Mouse (Mus musculus) cerebellum, adult 2 months (tissue): ENCODE measurements around the gene Alg14.

Experiments
- CTCF ChIP-seq: fragments of 200-500 bp; IDR thresholded peaks from 2 replicates; pipeline ENCODE4 v1.5.1; 2011; ENCODE audit warnings: low read depth, mild to moderate bottlenecking, control low read depth, low read length, moderate library complexity, borderline replicate concordance; ENCODE audit not compliant: insufficient read depth
- POLR2A ChIP-seq: fragments of 200-500 bp; IDR thresholded peaks from 2 replicates; pipeline ENCODE4 v1.6.1; 2011; ENCODE audit warnings: low read length, control low read depth, borderline replicate concordance; ENCODE audit not compliant: insufficient read depth

DNA sequence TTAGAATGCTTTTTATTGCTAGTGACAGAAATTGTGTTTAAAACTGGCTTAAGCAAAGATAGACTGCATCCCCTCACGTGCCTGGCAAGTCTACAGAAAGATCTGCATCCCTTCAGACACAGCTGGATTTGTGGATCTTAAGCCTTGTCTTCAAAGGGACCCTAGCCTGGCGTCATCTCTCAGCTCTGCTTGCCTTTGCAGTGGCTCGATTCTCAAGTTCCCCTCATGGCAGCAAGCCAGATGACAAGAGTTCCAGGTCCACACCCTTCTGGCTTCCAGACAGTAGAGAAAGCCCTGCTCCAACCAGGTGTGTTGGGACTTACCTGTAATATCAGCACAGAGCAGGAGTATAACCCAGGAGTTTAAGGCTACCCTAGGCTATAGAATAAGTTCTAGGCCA is 65.5 kb downstream of the Alg14 start:
- TF ChIP-seq CTCF (no peak), POLR2A (no peak)
